Mouse (Mus musculus) heart, adult 18-20 months (tissue): ENCODE results near the gene Med6. TPM values are rescaled to one million over a fixed set of nuclear protein-coding genes. Genes with fewer than 3 reads are reported as not detected.
A peak's percentile ranks its signal among the peaks of the same experiment; 100 is the strongest.
"Not testable (repeated sequence)": the region's sequence is repeated elsewhere in the genome, so short reads cannot be mapped to it uniquely, and the experiment has no call there.

Source experiments
- DNase-seq, 2 experiments: peaks; one replicate each; pipeline ENCODE4 v3.0.0; 2021 to 2022; ENCODE audit warnings: mixed read lengths in 1 of 2
- total RNA-seq, 2 experiments: library from RNA; stranded (reverse); gene quantifications; 2 replicates each; pipeline ENCODE4 v1.2.3; 2021

Gene Med6
- total RNA-seq, 2 experiments from 2014 or later, result 12.2 to 16.2 TPM

GRCm38 (mm10) chr12:81549286-81549685 lies 45.5 kb downstream of the Med6 start:
- DNase-seq, result no peak

- no peak for DNase-seq
These were observed 47.6 kb downstream of the Med6 start for GRCm38 (mm10) chr12:81547163-81547562.

DNA sequence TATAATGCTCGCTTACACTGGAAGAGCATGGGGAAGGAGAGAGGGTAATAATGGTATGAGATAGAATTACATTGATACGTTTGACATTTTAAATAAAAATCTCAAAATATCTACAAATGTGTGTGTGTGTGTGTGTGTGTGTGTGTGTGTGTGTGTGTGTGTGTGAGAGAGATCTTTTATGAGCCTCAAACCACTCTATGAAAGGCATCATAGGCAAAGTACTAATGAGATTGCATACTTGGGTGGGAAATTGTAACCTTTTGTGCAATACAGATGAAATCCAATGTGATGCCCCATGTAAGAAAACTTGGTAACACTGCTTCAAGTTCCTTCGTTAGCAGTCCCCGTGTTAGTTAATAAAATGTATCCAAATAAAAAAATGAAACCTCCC lies 61.8 kb downstream of the Med6 start:
- no peak for DNase-seq

DNA sequence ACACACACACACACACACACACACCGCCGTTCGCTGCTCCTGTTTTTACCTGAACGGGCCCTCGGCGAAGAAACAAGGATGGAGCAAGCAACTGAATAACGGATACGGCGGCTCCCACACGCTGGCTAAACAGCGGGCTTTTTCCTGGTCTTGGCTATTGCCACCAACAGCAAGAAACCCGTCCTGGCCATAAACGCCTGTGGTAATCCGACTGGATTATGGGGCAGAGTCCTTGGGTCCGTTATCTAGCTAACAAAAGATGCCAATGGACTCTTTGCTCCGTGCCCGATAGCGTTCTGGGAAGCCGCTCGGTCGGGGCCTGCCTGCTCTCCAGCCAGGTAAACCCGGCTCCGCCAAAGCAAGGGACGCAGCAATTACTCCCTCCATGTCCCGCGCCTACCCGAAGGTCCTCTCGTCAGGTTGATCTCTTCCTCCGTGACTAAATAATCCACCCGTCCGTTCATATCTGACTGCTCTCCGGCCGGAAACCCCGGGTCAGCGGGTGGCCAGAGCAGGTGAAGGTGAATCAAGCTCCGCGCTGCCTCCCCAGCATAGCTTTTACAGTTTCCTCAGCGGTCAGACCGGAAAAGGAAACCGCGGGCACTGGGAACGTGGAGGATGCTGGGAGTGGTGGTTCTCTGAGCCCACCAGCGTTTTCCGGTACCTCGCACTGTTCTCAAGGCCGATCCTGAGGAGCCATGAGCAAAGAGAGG lies 62.3 kb downstream of the Med6 start, which contains the start of the genes Gm20498 and Synj2bp:
TSS of gene Gm20498 (minus strand) at position 590 of the 713 bp plus-strand sequence.
TSS of gene Synj2bp (minus strand) at position 596 of the 713 bp plus-strand sequence.
- DNase-seq, result peak; percentile 88 to 89

DNA sequence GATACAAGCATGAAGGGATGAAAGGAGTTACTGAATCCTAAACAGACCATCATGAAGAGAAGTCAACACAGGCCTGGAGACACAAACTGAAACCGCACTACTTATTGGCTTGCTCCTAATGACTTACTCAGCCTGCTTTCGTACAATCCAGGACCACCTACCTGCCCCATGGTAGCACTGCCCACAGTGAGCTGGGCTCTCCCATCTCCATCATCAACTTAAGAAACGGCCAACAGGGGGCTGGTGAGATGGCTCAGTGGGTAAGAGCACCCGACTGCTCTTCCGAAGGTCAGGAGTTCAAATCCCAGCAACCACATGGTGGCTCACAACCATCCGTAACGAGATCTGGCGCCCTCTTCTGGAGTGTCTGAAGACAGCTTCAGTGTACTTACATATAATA lies 64.2 kb downstream of the Med6 start:
- not testable (repeated sequence) for DNase-seq

Other genes with a start within 250 kb of the Med6 start
- gene Gm4787, start 215.5 kb downstream of the Med6 start, total RNA-seq, result under 1 TPM; 0.20 to 0.49 TPM
- gene Adam4, start 173.1 kb downstream of the Med6 start, total RNA-seq, result under 1 TPM; 0.32 to 0.69 TPM
- gene Cox16, start 109.9 kb downstream of the Med6 start, total RNA-seq, result 10 to 100 TPM; 66.9 to 72.3 TPM
- gene Gm20498, start 62.1 kb downstream of the Med6 start, total RNA-seq, result 10 to 100 TPM; 44.2 to 53.3 TPM
- 10 to 100 TPM; 41.2 to 41.6 TPM for gene Synj2bp, start 62.1 kb downstream of the Med6 start, total RNA-seq
- not detected for gene Adam21, start 26.5 kb downstream of the Med6 start, total RNA-seq
- gene Ttc9, start 36.2 kb upstream of the Med6 start, total RNA-seq, result 1 to 10 TPM; 2.3 to 2.5 TPM
- gene Map3k9, start 186.2 kb upstream of the Med6 start, total RNA-seq, result under 1 TPM; 0.05 to 0.28 TPM